Mouse (Mus musculus) liver, postnatal 0 days (tissue): ENCODE measurements around the gene Idua. TPM values are rescaled to one million over a fixed set of nuclear protein-coding genes. Genes with fewer than 3 reads are reported as not detected.
"Not testable (repeated sequence)": the region's sequence is repeated elsewhere in the genome, so short reads cannot be mapped to it uniquely, and the experiment has no call there.

ENCODE experiments used
- ATAC-seq: fragments of 200-750 bp; cut with Nextera tagmentation; 2 replicates; pipeline ENCODE4 v1.8.0; 2017; ENCODE audit warnings: mild to moderate bottlenecking, moderate library complexity
- DNase-seq: peaks from one replicate; pipeline ENCODE4 v3.0.0-alpha.2; 2016
- H3K27ac ChIP-seq: fragments of 300-500 bp; sonication (generic); 2 replicates; pipeline ENCODE4 v1.5.1; 2014; ENCODE audit warnings: antibody characterized with exemption, moderate library complexity, mild to moderate bottlenecking, low read depth
- H3K27me3 ChIP-seq: fragments of 300-500 bp; sonication (generic); 2 replicates; pipeline ENCODE4 v1.6.1; 2014; ENCODE audit warnings: low read length, control low read depth, mixed read lengths; ENCODE audit not compliant: insufficient read depth
- H3K36me3 ChIP-seq: fragments of 300-500 bp; sonication (generic); replicated peaks from 2 replicates; pipeline ENCODE4 v1.6.1; 2014; ENCODE audit warnings: mild to moderate bottlenecking, control low read depth, low read length, moderate library complexity, mixed read lengths; ENCODE audit not compliant: insufficient read depth
- H3K4me1 ChIP-seq: fragments of 300-500 bp; sonication (generic); 2 replicates; pipeline ENCODE4 v1.6.1; 2014; ENCODE audit warnings: antibody characterized with exemption, mild to moderate bottlenecking, control low read depth; ENCODE audit not compliant: insufficient read depth
- H3K4me2 ChIP-seq: fragments of 300-500 bp; sonication (generic); 2 replicates; pipeline ENCODE4 v1.6.1; 2014; ENCODE audit warnings: low read depth, mild to moderate bottlenecking, low read length, moderate library complexity, mixed read lengths
- H3K4me3 ChIP-seq: fragments of 300-500 bp; sonication (generic); 2 replicates; pipeline ENCODE4 v1.5.1; 2014; ENCODE audit warnings: low read depth, low read length
- H3K9ac ChIP-seq: fragments of 300-500 bp; sonication (generic); replicated peaks from 2 replicates; pipeline ENCODE4 v1.6.1; 2014; ENCODE audit warnings: mild to moderate bottlenecking, moderate library complexity
- H3K9me3 ChIP-seq: fragments of 300-500 bp; sonication (generic); 2 replicates; pipeline ENCODE4 v1.6.1; 2016; ENCODE audit warnings: mild to moderate bottlenecking, control low read depth, low read length, mixed read lengths
- CTCF ChIP-seq: sonication (generic); IDR thresholded peaks from 2 replicates; pipeline ENCODE4 v1.5.1; 2016; ENCODE audit warnings: antibody characterized with exemption, low read depth
- EP300 ChIP-seq: IDR thresholded peaks from 2 replicates; pipeline ENCODE4 v1.6.1; 2016; ENCODE audit warnings: antibody characterized with exemption, low read depth, mild to moderate bottlenecking
- WGBS: fragments of 180-500 bp; shearing (Covaris S2); extraction: QIAGEN DNeasy Blood & Tissue Kit; methylation state at CpG from one replicate; pipeline ENCODE4 v1.1.7; 2014; ENCODE audit not compliant: insufficient replicate concordance; 5-methylcytosine and 5-hydroxymethylcytosine counted together
- polyA plus RNA-seq: library from polyadenylated mRNA; unstranded; fragments of >200 nt; fragmentation: Nextera tagmentation; extraction: Ambion mirVana; gene quantifications from 2 replicates; pipeline ENCODE4 v1.2.1, GENCODE M21; 2015

Idua gene
- polyA plus RNA-seq, 1 experiment from 2014 or later, result 3.9 TPM

GRCm38 (mm10) chr5:108629634-108630483 is 30.3 kb upstream of the Idua start, which contains the start of the genes Gak and Tmem175:
TSS of gene Gak (minus strand) at chr5:108629755.
TSS of gene Tmem175 (plus strand) at chr5:108629770.
- under 1% methylated on average over 58 of the region's 58 CpGs for WGBS
- Histone ChIP-seq H3K9ac (peak within 1 kb of the TSS; percentile 98), H3K4me1 (peaks cover 22% of the 10 kb centered on the region), H3K4me3 (peak within 1 kb of the TSS; percentile 98), H3K27ac (peak within 1 kb of the TSS; percentile 96), H3K36me3 (no peaks in the 10 kb centered on the region), H3K27me3 (no peaks in the 10 kb centered on the region), H3K4me2 (peak within 1 kb of the TSS; percentile 98), H3K9me3 (no peaks in the 10 kb centered on the region)
- ATAC-seq, result peak; percentile 98
- TF ChIP-seq CTCF (no peak), EP300 (no peak)
- DNase-seq, result peak; percentile 95

GRCm38 (mm10) chr5:108633676-108634075 is 26.5 kb upstream of the Idua start:
- no peaks in the 10 kb centered on the region for H3K27me3 ChIP-seq
- no peak overlapping the region for H3K27ac ChIP-seq
- no peaks in the 10 kb centered on the region for H3K36me3 ChIP-seq
- DNase-seq (no peak), ATAC-seq (no peak)
- 85% methylated on average over 4 of the region's 4 CpGs for WGBS
- H3K9ac ChIP-seq, result no peak overlapping the region
- H3K9me3 ChIP-seq, result no peaks in the 10 kb centered on the region
- H3K4me2 ChIP-seq, result no peak overlapping the region
- H3K4me1 ChIP-seq, result peaks cover 11% of the 10 kb centered on the region
- no peak overlapping the region for H3K4me3 ChIP-seq
- TF ChIP-seq EP300 (no peak), CTCF (no peak)

GRCm38 (mm10) chr5:108634088-108634487 is 26.0 kb upstream of the Idua start:
- H3K36me3 ChIP-seq, ATAC-seq, H3K9ac ChIP-seq, H3K27ac ChIP-seq, H3K4me1 ChIP-seq, DNase-seq, H3K9me3 ChIP-seq, H3K27me3 ChIP-seq, H3K4me2 ChIP-seq, H3K4me3 ChIP-seq: not testable (repeated sequence)
- WGBS, result 86% methylated on average over 2 of the region's 3 CpGs

GRCm38 (mm10) chr5:108636172-108636571 is 24.0 kb upstream of the Idua start:
- H3K4me3 ChIP-seq, result no peak overlapping the region
- H3K27ac ChIP-seq, result no peak overlapping the region
- no peaks in the 10 kb centered on the region for H3K9me3 ChIP-seq
- ATAC-seq (no peak), DNase-seq (no peak)
- H3K4me2 ChIP-seq, result no peak overlapping the region
- H3K9ac ChIP-seq, result no peak overlapping the region
- no peaks in the 10 kb centered on the region for H3K27me3 ChIP-seq
- H3K4me1 ChIP-seq, result no peaks in the 10 kb centered on the region
- H3K36me3 ChIP-seq, result no peaks in the 10 kb centered on the region
- 48% methylated on average over 4 of the region's 4 CpGs for WGBS
- no peak for TF ChIP-seq CTCF
- TF ChIP-seq EP300, result no peak

GRCm38 (mm10) chr5:108643674-108644073 is 16.5 kb upstream of the Idua start:
- H3K9me3 ChIP-seq, result no peaks in the 10 kb centered on the region
- no peak overlapping the region for H3K9ac ChIP-seq
- no peak overlapping the region for H3K4me2 ChIP-seq
- 62% methylated on average over 2 of the region's 2 CpGs for WGBS
- TF ChIP-seq EP300 (no peak), CTCF (no peak)
- H3K36me3 ChIP-seq, result peaks cover 32% of the 10 kb centered on the region
- H3K4me3 ChIP-seq, result no peak overlapping the region
- no peaks in the 10 kb centered on the region for H3K27me3 ChIP-seq
- no peak overlapping the region for H3K27ac ChIP-seq
- ATAC-seq (no peak), DNase-seq (no peak)
- no peaks in the 10 kb centered on the region for H3K4me1 ChIP-seq

GRCm38 (mm10) chr5:108645651-108646342 is 14.3 kb upstream of the Idua start:
- Histone ChIP-seq H3K4me1 (no peaks in the 10 kb centered on the region), H3K4me2 (no peak overlapping the region), H3K27ac (no peak overlapping the region), H3K4me3 (no peak overlapping the region), H3K9ac (no peak overlapping the region), H3K9me3 (no peaks in the 10 kb centered on the region), H3K36me3 (peaks cover 40% of the 10 kb centered on the region), H3K27me3 (no peaks in the 10 kb centered on the region)
- 87% methylated on average over 9 of the region's 9 CpGs for WGBS
- ATAC-seq (no peak), DNase-seq (no peak)
- TF ChIP-seq EP300 (no peak), CTCF (no peak)
